1 mouse cellular context compared by ENCODE assay signal in the genomic region with DNA sequence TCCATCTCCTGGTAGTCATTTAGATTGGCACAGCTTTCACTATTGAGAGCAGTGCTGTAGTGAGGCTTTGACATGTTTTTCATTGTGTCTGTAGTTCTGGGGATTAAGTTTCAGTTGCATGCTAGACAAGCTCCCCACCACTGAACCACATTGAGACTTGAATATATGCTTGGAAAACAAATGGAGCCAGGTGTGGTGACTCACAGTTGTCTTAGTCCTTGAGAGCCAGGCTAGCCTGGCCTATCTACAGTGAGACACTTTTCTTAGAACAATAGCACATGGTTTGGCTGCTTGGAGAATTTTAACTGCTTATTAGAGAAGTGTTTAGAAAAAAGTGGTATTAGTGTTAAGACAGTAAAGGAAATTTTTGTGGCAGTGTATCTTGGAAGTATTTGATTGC.
TF ChIP-seq lines count a peak whose summit lies in the region.

No protein-coding gene starts in this region.

TF ChIP-seq in MEL, 35 proteins besides CTCF, POLR2A, EP300 and RAD21 (continued from another document):
- TF ChIP-seq MXI1 (IDR thresholded peaks at IDR 0.05; ENCODE audit: low read depth, low read length) (peak; percentile 61), TAL1 (IDR thresholded peaks at IDR 0.05; ENCODE audit: low read length) (no peak), MYC (IDR thresholded peaks at IDR 0.05; ENCODE audit: low read depth, low read length) (peak; percentile 60; the same call in 1 of the 2 replicates), POLR2AphosphoS2 (IDR thresholded peaks at IDR 0.05; ENCODE audit: low read length) (0 out of 2 replicates have a peak, but pooled peaks have one; percentile 40)
